Mouse (Mus musculus) intestine, postnatal 0 days (tissue): Measurements from ENCODE around the gene Hdac4. TPM values are rescaled to one million over a fixed set of nuclear protein-coding genes. Genes with fewer than 3 reads are reported as not detected.
A peak's percentile ranks its signal among the peaks of the same experiment; 100 is the strongest.

Source experiments
- ATAC-seq: fragments of 200-750 bp; cut with Nextera tagmentation; 2 replicates; pipeline ENCODE4 v1.8.0; 2017; ENCODE audit warnings: mild to moderate bottlenecking, moderate TSS enrichment, moderate library complexity
- H3K27ac ChIP-seq: fragments of 300-500 bp; sonication (generic); 2 replicates; pipeline ENCODE4 v1.5.1; 2014; ENCODE audit warnings: mild to moderate bottlenecking, low read depth, low read length, moderate library complexity
- H3K27me3 ChIP-seq: fragments of 300-500 bp; sonication (generic); replicated peaks from 2 replicates; pipeline ENCODE4 v1.6.1; 2014; ENCODE audit warnings: low read length, mixed read lengths; ENCODE audit not compliant: control insufficient read depth, insufficient read depth
- H3K36me3 ChIP-seq: fragments of 300-500 bp; sonication (generic); 2 replicates; pipeline ENCODE4 v1.6.1; 2014; ENCODE audit warnings: mild to moderate bottlenecking, moderate library complexity; ENCODE audit not compliant: control insufficient read depth, insufficient read depth
- H3K4me1 ChIP-seq: fragments of 300-500 bp; sonication (generic); replicated peaks from 2 replicates; pipeline ENCODE4 v1.6.1; 2014; ENCODE audit warnings: antibody characterized with exemption, low read length, mixed read lengths; ENCODE audit not compliant: control insufficient read depth, insufficient read depth
- H3K4me2 ChIP-seq: fragments of 300-500 bp; sonication (generic); replicated peaks from 2 replicates; pipeline ENCODE4 v1.6.1; 2014; ENCODE audit warnings: low read depth, mild to moderate bottlenecking, moderate library complexity
- H3K4me3 ChIP-seq: fragments of 300-500 bp; sonication (generic); 2 replicates; pipeline ENCODE4 v1.5.1; 2014; ENCODE audit warnings: low read depth, low read length
- H3K9ac ChIP-seq: fragments of 300-500 bp; sonication (generic); 2 replicates; pipeline ENCODE4 v1.6.1; 2014; ENCODE audit warnings: mild to moderate bottlenecking, low read depth, low read length
- H3K9me3 ChIP-seq: fragments of 300-500 bp; sonication (generic); 2 replicates; pipeline ENCODE4 v1.6.1; 2016; ENCODE audit warnings: mixed run types; ENCODE audit not compliant: control insufficient read depth
- CTCF ChIP-seq: sonication (generic); IDR thresholded peaks from 2 replicates; pipeline ENCODE4 v1.5.1; 2016; ENCODE audit warnings: low read depth, mild to moderate bottlenecking, control low read depth, antibody characterized with exemption, moderate library complexity
- WGBS: fragments of 180-500 bp; shearing (Covaris S2); extraction: QIAGEN DNeasy Blood & Tissue Kit; methylation state at CpG from one replicate; pipeline ENCODE4 v1.1.7; 2014; 5-methylcytosine and 5-hydroxymethylcytosine counted together
- polyA plus RNA-seq: library from polyadenylated mRNA; unstranded; fragments of >200 nt; fragmentation: Nextera tagmentation; extraction: Ambion mirVana; gene quantifications from 2 replicates; pipeline ENCODE4 v1.2.1, GENCODE M21; 2015

Gene Hdac4
- polyA plus RNA-seq, 1 experiment from 2014 or later: 6.7 TPM

GRCm38 (mm10) chr1:92092286-92092685 lies 103.2 kb downstream of the Hdac4 start:
- Histone ChIP-seq H3K4me2 (no peak overlapping the region), H3K27me3 (no peaks in the 10 kb centered on the region), H3K9me3 (no peaks in the 10 kb centered on the region), H3K4me1 (no peaks in the 10 kb centered on the region), H3K36me3 (no peaks in the 10 kb centered on the region), H3K4me3 (no peak overlapping the region), H3K9ac (no peak overlapping the region), H3K27ac (no peak overlapping the region)
- no peak for TF ChIP-seq CTCF
- WGBS: 93% methylated on average over 4 of the region's 4 CpGs
- ATAC-seq: no peak

DNA sequence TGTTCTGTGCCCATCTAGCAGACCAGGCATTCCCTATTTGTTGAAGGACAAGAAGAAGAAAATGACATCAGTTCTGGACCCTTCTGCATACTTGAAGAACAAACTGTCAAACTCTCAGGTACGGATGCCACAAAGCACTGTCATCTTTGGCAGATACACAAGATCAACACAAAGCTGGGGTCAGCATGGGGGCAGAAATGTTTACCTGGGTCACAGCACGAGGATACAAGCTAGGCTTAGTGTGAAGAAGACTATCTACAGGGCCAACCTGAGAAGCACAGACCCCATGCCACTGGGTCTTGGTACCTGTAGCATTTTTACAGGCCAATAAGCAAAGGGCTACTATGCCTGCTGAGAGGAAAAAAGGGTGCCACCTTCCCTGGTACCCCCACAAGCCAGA lies 107.7 kb downstream of the Hdac4 start:
- no peak for TF ChIP-seq CTCF
- Histone ChIP-seq H3K9me3 (no peaks in the 10 kb centered on the region), H3K4me2 (no peak overlapping the region), H3K9ac (no peak overlapping the region), H3K36me3 (no peaks in the 10 kb centered on the region), H3K4me1 (peaks cover 4% of the 10 kb centered on the region; the same call in 1 of the 2 replicates), H3K4me3 (no peak overlapping the region), H3K27me3 (no peaks in the 10 kb centered on the region), H3K27ac (no peak overlapping the region)
- ATAC-seq: no peak
- WGBS: 63% methylated on average over 2 of the region's 2 CpGs

- Histone ChIP-seq H3K4me2 (no peak overlapping the region), H3K4me1 (peaks cover 4% of the 10 kb centered on the region; the same call in 1 of the 2 replicates)
- WGBS: 89% methylated on average over 2 of the region's 2 CpGs
Measured at GRCm38 (mm10) chr1:92087343-92087742, 108.2 kb downstream of the Hdac4 start.

GRCm38 (mm10) chr1:92086841-92087240 lies 108.7 kb downstream of the Hdac4 start:
- 81% methylated on average over 4 of the region's 4 CpGs for WGBS
- no peaks in the 10 kb centered on the region for H3K9me3 ChIP-seq
- no peak for TF ChIP-seq CTCF
- H3K27ac ChIP-seq: no peak overlapping the region
- no peak for ATAC-seq
- H3K9ac ChIP-seq: no peak overlapping the region
- peaks cover 4% of the 10 kb centered on the region; the same call in 1 of the 2 replicates for H3K4me1 ChIP-seq
- no peaks in the 10 kb centered on the region for H3K36me3 ChIP-seq
- no peaks in the 10 kb centered on the region for H3K27me3 ChIP-seq
- no peak overlapping the region for H3K4me2 ChIP-seq
- no peak overlapping the region for H3K4me3 ChIP-seq

More at GRCm38 (mm10) chr1:92087343-92087742, 108.2 kb downstream of the Hdac4 start:
- Histone ChIP-seq H3K27ac (no peak overlapping the region), H3K4me3 (no peak overlapping the region), H3K36me3 (no peaks in the 10 kb centered on the region), H3K9me3 (no peaks in the 10 kb centered on the region), H3K9ac (no peak overlapping the region), H3K27me3 (no peaks in the 10 kb centered on the region)
- no peak for TF ChIP-seq CTCF
- ATAC-seq: no peak

GRCm38 (mm10) chr1:92086277-92086813 lies 109.2 kb downstream of the Hdac4 start:
- no peak for ATAC-seq
- no peak overlapping the region for H3K9ac ChIP-seq
- no peak overlapping the region for H3K27ac ChIP-seq
- no peak for TF ChIP-seq CTCF
- H3K4me3 ChIP-seq: no peak overlapping the region
- peaks cover 4% of the 10 kb centered on the region; the same call in 1 of the 2 replicates for H3K4me1 ChIP-seq
- H3K4me2 ChIP-seq: no peak overlapping the region
- no peaks in the 10 kb centered on the region for H3K27me3 ChIP-seq
- no peaks in the 10 kb centered on the region for H3K36me3 ChIP-seq
- H3K9me3 ChIP-seq: no peaks in the 10 kb centered on the region
- 63% methylated on average over 1 of the region's 1 CpGs for WGBS

- Histone ChIP-seq H3K4me1 (peaks cover 4% of the 10 kb centered on the region; the same call in 1 of the 2 replicates), H3K4me2 (no peak overlapping the region), H3K27ac (no peak overlapping the region), H3K9ac (no peak overlapping the region), H3K4me3 (no peak overlapping the region), H3K9me3 (no peaks in the 10 kb centered on the region), H3K27me3 (no peaks in the 10 kb centered on the region), H3K36me3 (no peaks in the 10 kb centered on the region)
- ATAC-seq: no peak
- peak; percentile 50 for TF ChIP-seq CTCF
- WGBS: 94% methylated on average over 2 of the region's 2 CpGs
Measured at GRCm38 (mm10) chr1:92084738-92085137, 110.8 kb downstream of the Hdac4 start.
